Mouse (Mus musculus) intestine, embryonic 14.5 days (tissue): ENCODE results near the gene Kxd1. TPM values are rescaled to one million over a fixed set of nuclear protein-coding genes. Genes with fewer than 3 reads are reported as not detected.

ENCODE experiments used
- ATAC-seq: fragments of 200-750 bp; cut with Nextera tagmentation; replicated peaks from 2 replicates; pipeline ENCODE4 v1.8.0; 2017; ENCODE audit warnings: low read depth, moderate number of reproducible peaks, moderate TSS enrichment, moderate library complexity; ENCODE audit not compliant: low FRiP score, low TSS enrichment
- DNase-seq: peaks from one replicate; pipeline ENCODE4 v3.0.0-alpha.2; 2018; ENCODE audit warnings: low spot score
- H3K27ac ChIP-seq: fragments of 300-500 bp; sonication (generic); 2 replicates; pipeline ENCODE4 v1.5.1; 2014; ENCODE audit warnings: low read depth, mild to moderate bottlenecking, control low read depth
- H3K27me3 ChIP-seq: fragments of 300-500 bp; sonication (generic); replicated peaks from 2 replicates; pipeline ENCODE4 v1.6.1; 2014; ENCODE audit warnings: low read length, control low read depth; ENCODE audit not compliant: control insufficient read depth, insufficient read depth
- H3K36me3 ChIP-seq: fragments of 300-500 bp; sonication (generic); 2 replicates; pipeline ENCODE4 v1.6.1; 2014; ENCODE audit warnings: low read length, control low read depth; ENCODE audit not compliant: control insufficient read depth, insufficient read depth
- H3K4me1 ChIP-seq: fragments of 300-500 bp; sonication (generic); replicated peaks from 2 replicates; pipeline ENCODE4 v1.6.1; 2014; ENCODE audit warnings: low read length, control low read depth, mixed read lengths; ENCODE audit not compliant: control insufficient read depth, insufficient read depth
- H3K4me2 ChIP-seq: fragments of 300-500 bp; sonication (generic); 2 replicates; pipeline ENCODE4 v1.6.1; 2014; ENCODE audit warnings: low read length
- H3K4me3 ChIP-seq: fragments of 300-500 bp; sonication (generic); 2 replicates; pipeline ENCODE4 v1.5.1; 2014; ENCODE audit warnings: low read depth, low read length, control low read depth, mixed read lengths
- H3K9ac ChIP-seq: fragments of 300-500 bp; sonication (generic); 2 replicates; pipeline ENCODE4 v1.6.1; 2014; ENCODE audit warnings: mild to moderate bottlenecking, low read length
- H3K9me3 ChIP-seq: fragments of 300-500 bp; sonication (generic); 2 replicates; pipeline ENCODE4 v1.6.1; 2016; ENCODE audit warnings: low read length, control low read depth; ENCODE audit not compliant: control insufficient read depth
- WGBS: fragments of 180-500 bp; shearing (Covaris S2); extraction: QIAGEN DNeasy Blood & Tissue Kit; methylation state at CpG from one replicate; pipeline ENCODE4 v1.1.7; 2014; 5-methylcytosine and 5-hydroxymethylcytosine counted together
- polyA plus RNA-seq: library from polyadenylated mRNA; unstranded; fragments of >200 nt; fragmentation: Nextera tagmentation; extraction: Ambion mirVana; gene quantifications from 2 replicates; pipeline ENCODE4 v1.2.1, GENCODE M21; 2014

Gene Kxd1
- polyA plus RNA-seq, 1 experiment from 2014 or later: 77.6 TPM

DNA sequence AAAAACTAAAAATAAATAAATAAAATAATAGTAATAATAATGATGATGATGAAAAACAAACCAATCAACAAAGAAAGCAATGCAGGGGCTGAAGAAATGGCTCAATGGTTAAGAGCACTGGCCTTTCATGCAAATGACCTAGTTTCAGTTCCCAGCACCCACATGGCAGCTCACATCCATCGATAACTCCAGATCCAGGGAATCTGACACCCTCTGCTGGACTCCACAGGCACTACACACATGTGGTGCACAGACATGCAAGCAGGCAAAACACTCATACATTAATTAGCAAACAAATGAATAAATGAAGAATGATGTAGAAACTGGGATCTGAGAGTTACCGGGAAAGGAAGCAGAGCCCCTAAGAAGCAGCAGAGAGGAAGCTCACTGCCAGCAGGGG, 68.1 kb downstream of the Kxd1 start:
- no peaks in the 10 kb centered on the region for H3K36me3 ChIP-seq
- no peak overlapping the region for H3K27ac ChIP-seq
- H3K4me1 ChIP-seq: no peaks in the 10 kb centered on the region
- no peak overlapping the region for H3K4me3 ChIP-seq
- no peaks in the 10 kb centered on the region for H3K9me3 ChIP-seq
- H3K27me3 ChIP-seq: no peaks in the 10 kb centered on the region
- 96% methylated on average over 2 of the region's 2 CpGs for WGBS
- ATAC-seq: no peak
- DNase-seq: no peak
- H3K9ac ChIP-seq: no peak overlapping the region
- H3K4me2 ChIP-seq: no peak overlapping the region

DNA sequence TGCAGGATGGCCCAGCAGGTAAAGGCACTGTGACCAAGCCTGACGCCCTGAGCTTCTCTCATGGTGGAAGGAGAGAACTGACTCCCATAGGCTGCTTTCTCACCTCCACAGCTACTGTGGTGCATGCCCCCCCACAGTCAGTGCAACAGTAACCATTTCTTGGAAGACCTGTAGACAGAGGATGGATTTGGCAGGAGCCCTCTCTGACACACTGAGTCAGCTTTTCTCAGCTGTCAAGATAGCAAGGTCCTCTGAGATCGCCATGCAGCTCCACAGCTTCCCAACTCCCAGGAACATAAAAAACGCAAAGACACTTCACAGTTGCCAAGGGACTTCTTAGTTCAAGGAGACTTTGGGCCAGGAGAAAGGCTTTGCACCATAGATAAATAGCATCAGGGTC, 69.3 kb downstream of the Kxd1 start:
- Histone ChIP-seq H3K4me1 (no peaks in the 10 kb centered on the region), H3K9ac (no peak overlapping the region), H3K4me3 (no peak overlapping the region), H3K27me3 (no peaks in the 10 kb centered on the region), H3K9me3 (no peaks in the 10 kb centered on the region), H3K27ac (no peak overlapping the region), H3K36me3 (no peaks in the 10 kb centered on the region), H3K4me2 (no peak overlapping the region)
- ATAC-seq (no peak), DNase-seq (no peak)
- WGBS: 84% methylated on average over 3 of the region's 3 CpGs

Other genes with a start within 250 kb of the Kxd1 start
- 33.5 and 34.7 TPM in 2 replicates for gene Homer3, start 245.1 kb downstream of the Kxd1 start, polyA plus RNA-seq
- 47.5 and 49.7 TPM in 2 replicates for gene Ddx49, start 225.5 kb downstream of the Kxd1 start, polyA plus RNA-seq
- gene Cope, start 225.4 kb downstream of the Kxd1 start, polyA plus RNA-seq: 331 and 336 TPM in 2 replicates
- gene Cers1, start 212.2 kb downstream of the Kxd1 start, polyA plus RNA-seq: 4.3 and 4.6 TPM in 2 replicates
- 1.8 and 2.1 TPM in 2 replicates for gene Gdf1, start 198.1 kb downstream of the Kxd1 start, polyA plus RNA-seq
- 16.6 and 19.4 TPM in 2 replicates for gene Upf1, start 174.7 kb downstream of the Kxd1 start, polyA plus RNA-seq
- gene Comp, start 154.4 kb downstream of the Kxd1 start, polyA plus RNA-seq: 0.44 and 0.77 TPM in 2 replicates
- gene Crtc1, start 88.4 kb downstream of the Kxd1 start, polyA plus RNA-seq: 18.0 and 23.4 TPM in 2 replicates
- gene Klhl26, start 51.0 kb downstream of the Kxd1 start, polyA plus RNA-seq: 19.5 and 21.2 TPM in 2 replicates
- 3.7 and 5.1 TPM in 2 replicates for gene Tmem59l, start 40.6 kb downstream of the Kxd1 start, polyA plus RNA-seq
- gene Crlf1, start 34.8 kb downstream of the Kxd1 start, polyA plus RNA-seq: 1.4 and 1.9 TPM in 2 replicates
- gene Rex1bd, start 21.2 kb downstream of the Kxd1 start, polyA plus RNA-seq: 130 and 136 TPM in 2 replicates
- 1,195 and 1,247 TPM in 2 replicates for gene Uba52, start 17.2 kb downstream of the Kxd1 start, polyA plus RNA-seq
- gene Fkbp8, start 232 bp downstream of the Kxd1 start, polyA plus RNA-seq: 271 and 278 TPM in 2 replicates
- gene Ell, start 11.5 kb upstream of the Kxd1 start, polyA plus RNA-seq: 16.6 and 18.5 TPM in 2 replicates
- 86.8 and 106 TPM in 2 replicates for gene Isyna1, start 66.4 kb upstream of the Kxd1 start, polyA plus RNA-seq
- 124 and 125 TPM in 2 replicates for gene Ssbp4, start 80.9 kb upstream of the Kxd1 start, polyA plus RNA-seq
- gene Lrrc25, start 88.2 kb upstream of the Kxd1 start, polyA plus RNA-seq: 1.2 and 2.0 TPM in 2 replicates
- gene Gdf15, start 104.5 kb upstream of the Kxd1 start, polyA plus RNA-seq: 0.55 and 1.1 TPM in 2 replicates
- gene Pgpep1, start 132.4 kb upstream of the Kxd1 start, polyA plus RNA-seq: 65.5 and 65.9 TPM in 2 replicates
- gene Lsm4, start 145.3 kb upstream of the Kxd1 start, polyA plus RNA-seq: 290 and 307 TPM in 2 replicates
- gene Jund, start 171.0 kb upstream of the Kxd1 start, polyA plus RNA-seq: 94.0 and 114 TPM in 2 replicates
- 0.05 TPM in 2 replicates for gene Iqcn, start 175.5 kb upstream of the Kxd1 start, polyA plus RNA-seq
- gene Gm3336, start 190.6 kb upstream of the Kxd1 start, polyA plus RNA-seq: 0.67 and 0.88 TPM in 2 replicates
- gene Pde4c, start 195.8 kb upstream of the Kxd1 start, polyA plus RNA-seq: 0.39 and 0.42 TPM in 2 replicates
- 27.7 and 28.6 TPM in 2 replicates for gene Rab3a, start 226.7 kb upstream of the Kxd1 start, polyA plus RNA-seq
- 58.6 and 59.9 TPM in 2 replicates for gene Mpv17l2, start 233.0 kb upstream of the Kxd1 start, polyA plus RNA-seq
- gene Pik3r2, start 248.8 kb upstream of the Kxd1 start, polyA plus RNA-seq: 40.7 and 47.3 TPM in 2 replicates